Mouse (Mus musculus): ENCODE measurements around the gene Zfand4.

DNA sequence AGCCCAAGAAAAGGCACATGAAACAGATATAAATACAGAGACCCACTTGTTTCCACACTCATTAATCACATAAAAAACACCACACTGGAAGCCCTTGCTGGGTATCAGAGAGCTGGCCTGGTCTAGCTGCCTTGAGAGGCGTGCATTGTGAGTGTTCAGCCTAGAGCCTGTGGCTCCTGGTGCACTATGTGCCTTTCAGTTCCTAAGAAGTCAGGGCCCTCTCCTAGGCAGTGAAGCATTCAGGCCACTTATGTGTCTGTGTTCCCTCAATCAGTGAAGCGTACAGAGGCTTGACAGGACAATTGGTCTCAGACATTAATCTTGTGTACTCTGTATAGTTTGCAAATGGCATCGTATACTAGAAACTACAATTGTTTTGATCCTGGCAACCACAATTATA, 19.3 kb downstream of the Zfand4 start:
- no peak for TF ChIP-seq MXI1 (IDR thresholded peaks at IDR 0.05; ENCODE audit: low read depth, low read length)
- no peak for TF ChIP-seq BHLHE40 (IDR thresholded peaks at IDR 0.05; ENCODE audit: borderline replicate concordance, low read depth, low read length)
- no peak for TF ChIP-seq CTCF (IDR thresholded peaks at IDR 0.05 in 2 of 3, conservative IDR thresholded peaks at IDR 0.05 in 1 of 3; ENCODE audit: control insufficient read depth in 1 of 3, insufficient read depth in 1 of 3, low read depth in 2 of 3, low read length in 3 of 3, poor library complexity in 1 of 3, severe bottlenecking in 1 of 3)
- no peak for TF ChIP-seq POLR2A (IDR thresholded peaks at IDR 0.05; ENCODE audit: control insufficient read depth in 1 of 2, insufficient read depth in 1 of 2, low read depth in 1 of 2, low read length in 2 of 2, poor library complexity in 1 of 2)
- no peak for TF ChIP-seq USF2 (IDR thresholded peaks at IDR 0.05; ENCODE audit: borderline replicate concordance in 1 of 2, insufficient read depth in 1 of 2, low read depth in 1 of 2, low read length in 2 of 2)
- TF ChIP-seq E2F4 (IDR thresholded peaks at IDR 0.05; ENCODE audit: borderline replicate concordance, low read depth, low read length), result no peak
- TF ChIP-seq GATA1 (IDR thresholded peaks at IDR 0.05; ENCODE audit: low read depth, low read length), result no peak
- no peak for TF ChIP-seq UBTF (IDR thresholded peaks at IDR 0.05; ENCODE audit: borderline replicate concordance, insufficient read depth, low read depth, low read length)
- no peak for TF ChIP-seq MAFK (IDR thresholded peaks at IDR 0.05; ENCODE audit: borderline replicate concordance, low read depth, low read length)
- TF ChIP-seq POLR2AphosphoS2 (IDR thresholded peaks at IDR 0.05; ENCODE audit: low read length), result no peak
- TF ChIP-seq HCFC1 (IDR thresholded peaks at IDR 0.05; ENCODE audit: low read depth, low read length), result no peak
- no peak for TF ChIP-seq EP300 (IDR thresholded peaks at IDR 0.05; ENCODE audit: low read depth in 1 of 2, low read length in 2 of 2)

Measured in MEL (cell line).